Mouse (Mus musculus) ES-E14 (cell line): ENCODE results near the gene Arap1. TPM values are rescaled to one million over a fixed set of nuclear protein-coding genes. Genes with fewer than 3 reads are reported as not detected.

ENCODE experiments used
- DNase-seq: peaks from one replicate; pipeline ENCODE4 v3.0.0-alpha.2; 2013; ENCODE audit warnings: low read depth, low spot score
- H3K27ac ChIP-seq: 2 replicates; pipeline ENCODE4 v1.5.1; 2012; ENCODE audit warnings: low read depth, mild to moderate bottlenecking, low read length, moderate library complexity, mixed read lengths; ENCODE audit not compliant: poor library complexity, insufficient read depth, severe bottlenecking
- H3K36me3 ChIP-seq: 2 replicates; pipeline ENCODE4 v1.6.1; 2012; ENCODE audit warnings: mild to moderate bottlenecking, low read length, moderate library complexity, mixed read lengths; ENCODE audit not compliant: control insufficient read depth, poor library complexity, insufficient read depth, severe bottlenecking
- H3K4me1 ChIP-seq, 2 experiments: fragments of 150-350 bp in 1 of 2; sonication (generic) in 1 of 2; 2 replicates each; pipeline ENCODE4 v1.6.1; 2012; ENCODE audit warnings: low read length in 2 of 2, mild to moderate bottlenecking in 1 of 2, mixed read lengths in 1 of 2; ENCODE audit not compliant: control insufficient read depth in 2 of 2, insufficient read depth in 2 of 2, poor library complexity in 1 of 2
- H3K4me3 ChIP-seq, 2 experiments: fragments of 150-350 bp in 1 of 2; sonication (generic) in 1 of 2; 2 replicates each; pipeline ENCODE4 v1.5.1; 2012; ENCODE audit warnings: low read length in 2 of 2, low read depth in 1 of 2, mild to moderate bottlenecking in 1 of 2, mixed read lengths in 1 of 2; ENCODE audit not compliant: insufficient read depth in 1 of 2, poor library complexity in 1 of 2, severe bottlenecking in 1 of 2
- H3K9ac ChIP-seq: 2 replicates; pipeline ENCODE4 v1.6.1; 2012; ENCODE audit warnings: low read depth, mild to moderate bottlenecking, low read length, mixed read lengths; ENCODE audit not compliant: poor library complexity, insufficient read depth, severe bottlenecking
- H3K9me3 ChIP-seq: fragments of 150-350 bp; sonication (generic); 2 replicates; pipeline ENCODE4 v1.6.1; 2012; ENCODE audit warnings: low read depth, mild to moderate bottlenecking, low read length; ENCODE audit not compliant: control insufficient read depth, insufficient read depth
- CHD2 ChIP-seq: IDR thresholded peaks from 2 replicates; pipeline ENCODE4 v1.6.1; 2014; ENCODE audit warnings: mild to moderate bottlenecking, low read depth, low read length, inconsistent platforms
- HCFC1 ChIP-seq: IDR thresholded peaks from 2 replicates; pipeline ENCODE4 v1.6.1; 2012; ENCODE audit warnings: low read length, inconsistent platforms, borderline replicate concordance; ENCODE audit not compliant: insufficient read depth
- MAFK ChIP-seq: IDR thresholded peaks from 2 replicates; pipeline ENCODE4 v1.6.1; 2014; ENCODE audit warnings: mild to moderate bottlenecking, low read depth, low read length, inconsistent platforms; ENCODE audit not compliant: insufficient read depth
- ZC3H11A ChIP-seq: IDR thresholded peaks from 2 replicates; pipeline ENCODE4 v1.6.1; 2012; ENCODE audit warnings: low read depth, mild to moderate bottlenecking, inconsistent platforms, low read length, borderline replicate concordance
- ZNF384 ChIP-seq: IDR thresholded peaks from 2 replicates; pipeline ENCODE4 v1.6.1; 2012; ENCODE audit warnings: low read depth, low read length, inconsistent platforms
- in situ Hi-C, 2 experiments: fragments of 600-800 bp; cut with MboI; formaldehyde crosslinking; loops; one replicate each; pipeline ENCODE4 v1.15.1; 2025; ENCODE audit warnings: low sequenced_read_pairs in 2 of 2, inconsistent platforms in 1 of 2; ENCODE audit not compliant: unreplicated experiment in 2 of 2
- total RNA-seq: library from RNA; depleted of rRNA; stranded (reverse); fragments of 300-350 nt; gene quantifications from 2 replicates; pipeline ENCODE4 v1.2.3, GENCODE M21; 2012

Gene Arap1
- total RNA-seq, 1 experiment, result 32.2 TPM

- TF ChIP-seq HCFC1 (no peak), ZC3H11A (no peak), CHD2 (no peak), ZNF384 (no peak), MAFK (no peak)
- Histone ChIP-seq H3K4me3 (no peak overlapping the region), H3K36me3 (peaks cover 17% of the 10 kb centered on the region; the same call in 1 of the 2 replicates), H3K9me3 (no peaks in the 10 kb centered on the region), H3K4me1 (peaks cover 0 to 9% of the 10 kb centered on the region in 2 experiments; a peak in 1 of 4 replicates), H3K9ac (no peak overlapping the region), H3K27ac (no peak overlapping the region)
- in situ Hi-C loops, result no loop called here
- no peak for DNase-seq
These were observed 45.1 kb downstream of the Arap1 start for GRCm38 (mm10) chr7:101393015-101393414.

DNA sequence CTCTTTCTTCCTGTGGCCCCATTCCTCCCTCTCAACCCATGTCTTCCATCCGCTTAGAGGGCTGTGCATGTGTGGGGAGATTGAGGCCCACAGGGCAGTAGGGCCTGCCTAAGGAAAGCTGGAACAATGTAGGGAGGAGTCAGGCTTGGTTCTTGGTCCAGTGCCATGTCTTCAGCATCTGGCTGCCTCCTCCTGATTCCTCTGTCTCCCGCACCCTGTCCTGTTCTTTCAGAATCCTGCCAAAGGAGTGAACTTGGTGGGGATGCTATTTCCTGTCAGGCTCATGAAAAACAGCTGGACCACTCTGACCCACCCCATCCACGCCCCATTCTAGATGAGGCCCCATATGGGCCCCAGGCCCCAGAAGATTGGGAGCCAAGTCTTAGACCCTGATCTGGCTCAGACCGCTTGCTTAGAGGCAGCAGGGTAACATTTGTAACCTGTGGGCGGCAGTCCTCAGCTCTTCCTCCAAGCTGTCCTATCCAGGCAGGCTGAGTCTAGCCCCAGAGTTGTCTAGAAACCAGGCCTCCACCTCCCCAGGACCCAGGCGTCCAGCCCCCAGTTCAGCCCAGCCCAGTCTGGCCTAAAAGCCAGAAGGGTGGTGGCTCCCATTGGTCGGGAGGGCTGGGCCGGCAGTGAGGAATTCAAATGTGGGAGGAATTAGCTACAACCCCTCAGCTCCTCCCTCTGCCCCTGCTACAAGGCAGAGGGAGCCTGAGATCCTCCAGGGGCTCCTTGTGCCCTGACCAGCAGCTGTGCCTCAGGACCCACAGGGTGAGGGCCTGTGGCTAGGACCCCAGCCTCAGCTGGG lies 46.0 kb downstream of the Arap1 start:
- in situ Hi-C loops, result no loop called here
- Histone ChIP-seq H3K27ac (0 out of 2 replicates have a peak overlapping the region, but pooled peaks have one; percentile 47), H3K4me1 (peaks cover 0 to 9% of the 10 kb centered on the region in 2 experiments; a peak in 1 of 4 replicates), H3K36me3 (peaks cover 19% of the 10 kb centered on the region; the same call in 1 of the 2 replicates), H3K4me3 (peak overlapping the region; percentile 9 to 29; a peak in 2 of 4 replicates), H3K9me3 (no peaks in the 10 kb centered on the region), H3K9ac (no peak overlapping the region)
- TF ChIP-seq ZC3H11A (no peak), CHD2 (no peak), MAFK (no peak), ZNF384 (no peak), HCFC1 (no peak)
- DNase-seq, result peak; percentile 65

GRCm38 (mm10) chr7:101394569-101394968 lies 46.7 kb downstream of the Arap1 start:
- no peak for DNase-seq
- H3K4me1 ChIP-seq, result peaks cover 0 to 9% of the 10 kb centered on the region in 2 experiments; a peak in 1 of 4 replicates
- no peak for TF ChIP-seq ZC3H11A
- no peak for TF ChIP-seq HCFC1
- TF ChIP-seq ZNF384, result no peak
- no peak for TF ChIP-seq CHD2
- no peak for TF ChIP-seq MAFK
- no peaks in the 10 kb centered on the region for H3K9me3 ChIP-seq
- no peak overlapping the region for H3K4me3 ChIP-seq
- H3K36me3 ChIP-seq, result peaks cover 19% of the 10 kb centered on the region
- in situ Hi-C loops, result no loop called here
- H3K9ac ChIP-seq, result no peak overlapping the region
- H3K27ac ChIP-seq, result no peak overlapping the region

DNA sequence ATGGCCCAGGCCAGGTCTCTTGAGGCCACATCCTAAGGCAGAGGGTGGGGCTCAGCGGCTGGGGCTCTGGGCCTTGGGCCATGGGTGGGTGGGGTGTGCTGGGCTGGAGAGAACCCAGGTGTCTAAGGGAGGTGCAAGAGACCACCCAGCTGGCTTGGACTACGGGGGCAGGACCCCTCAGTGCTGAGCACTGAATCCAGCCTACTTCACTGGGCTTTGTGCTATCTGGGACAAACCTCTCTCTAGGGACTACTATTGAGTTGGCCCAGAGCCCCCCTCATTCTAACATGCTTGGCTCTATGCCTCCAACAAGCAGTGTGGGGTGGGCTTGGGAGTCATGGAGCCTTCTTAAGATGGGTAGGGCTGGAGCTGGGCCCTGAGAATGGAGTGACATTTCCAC lies 47.6 kb downstream of the Arap1 start:
- H3K4me1 ChIP-seq, result peaks cover 0 to 9% of the 10 kb centered on the region in 2 experiments; a peak in 1 of 4 replicates
- peaks cover 23% of the 10 kb centered on the region for H3K36me3 ChIP-seq
- in situ Hi-C loops, result no loop called here
- no peak overlapping the region for H3K4me3 ChIP-seq
- no peaks in the 10 kb centered on the region for H3K9me3 ChIP-seq
- H3K9ac ChIP-seq, result no peak overlapping the region
- TF ChIP-seq CHD2 (no peak), ZC3H11A (no peak), ZNF384 (no peak), HCFC1 (no peak), MAFK (no peak)
- no peak for DNase-seq
- H3K27ac ChIP-seq, result no peak overlapping the region
